Mouse (Mus musculus): ENCODE data around the gene Gimap4.

Gene Gimap4

DNA sequence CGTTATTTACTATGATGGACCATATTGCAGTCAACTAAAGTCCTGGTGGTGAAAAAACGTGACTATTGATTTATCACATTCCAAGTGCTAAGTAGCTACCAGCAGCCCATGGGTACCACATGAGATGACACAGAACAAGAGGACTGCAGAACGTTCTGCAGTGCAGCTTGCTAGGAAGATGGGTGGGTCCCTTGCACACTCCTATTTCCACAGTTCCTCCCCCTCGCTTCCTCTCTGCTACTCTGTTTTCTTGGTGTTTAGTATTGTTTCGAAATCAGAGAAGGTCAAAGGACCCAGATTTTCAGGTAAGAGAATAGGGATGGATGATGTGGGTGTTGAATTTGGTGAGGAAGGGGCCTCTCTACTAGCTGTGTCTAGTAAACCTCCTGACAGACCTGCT is at the start of gene Gimap4:
TSS of gene Gimap4 (plus strand) at position 231 of the 400 bp plus-strand sequence.
- DNase-seq = no peak

DNA sequence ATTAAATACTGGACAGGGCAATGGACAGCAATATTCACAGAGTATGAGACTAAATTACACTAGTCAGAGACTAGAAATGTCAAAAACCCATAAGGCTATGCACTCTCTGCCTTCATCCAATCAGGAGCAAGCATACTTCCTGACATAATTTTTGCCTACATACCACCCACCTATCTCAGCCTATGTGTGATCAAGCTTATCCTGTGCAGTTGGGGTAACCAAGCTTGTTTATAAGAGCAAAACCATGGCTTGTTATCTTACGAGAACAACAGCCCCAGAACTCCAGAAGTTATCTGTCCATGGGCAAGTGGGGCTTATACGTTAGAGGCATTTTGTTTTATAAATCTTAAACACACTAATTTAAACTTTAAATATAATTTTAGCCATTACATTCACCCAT is 49.2 kb upstream of the Gimap4 start:
- DNase-seq = no peak

DNA sequence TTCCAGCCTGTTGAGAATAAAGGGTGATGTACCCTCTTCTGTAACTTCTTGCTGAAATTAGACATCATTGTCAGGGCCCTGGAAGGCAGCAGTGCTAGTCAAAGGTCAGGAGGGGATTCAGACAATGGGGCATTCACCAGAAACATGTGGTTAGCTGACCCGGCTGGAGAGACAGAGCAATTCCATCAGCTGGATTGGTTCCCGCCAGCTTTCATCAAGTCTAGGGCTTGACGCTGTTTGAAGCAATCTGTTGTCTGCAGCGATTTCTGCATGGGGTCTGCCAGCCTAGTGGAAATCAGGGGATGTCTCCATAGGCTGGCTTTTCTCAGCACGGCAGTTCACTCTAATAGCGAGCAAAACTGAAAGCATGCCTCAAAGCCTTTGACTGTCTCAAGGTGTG is 47.8 kb upstream of the Gimap4 start:
- DNase-seq = no peak

DNA sequence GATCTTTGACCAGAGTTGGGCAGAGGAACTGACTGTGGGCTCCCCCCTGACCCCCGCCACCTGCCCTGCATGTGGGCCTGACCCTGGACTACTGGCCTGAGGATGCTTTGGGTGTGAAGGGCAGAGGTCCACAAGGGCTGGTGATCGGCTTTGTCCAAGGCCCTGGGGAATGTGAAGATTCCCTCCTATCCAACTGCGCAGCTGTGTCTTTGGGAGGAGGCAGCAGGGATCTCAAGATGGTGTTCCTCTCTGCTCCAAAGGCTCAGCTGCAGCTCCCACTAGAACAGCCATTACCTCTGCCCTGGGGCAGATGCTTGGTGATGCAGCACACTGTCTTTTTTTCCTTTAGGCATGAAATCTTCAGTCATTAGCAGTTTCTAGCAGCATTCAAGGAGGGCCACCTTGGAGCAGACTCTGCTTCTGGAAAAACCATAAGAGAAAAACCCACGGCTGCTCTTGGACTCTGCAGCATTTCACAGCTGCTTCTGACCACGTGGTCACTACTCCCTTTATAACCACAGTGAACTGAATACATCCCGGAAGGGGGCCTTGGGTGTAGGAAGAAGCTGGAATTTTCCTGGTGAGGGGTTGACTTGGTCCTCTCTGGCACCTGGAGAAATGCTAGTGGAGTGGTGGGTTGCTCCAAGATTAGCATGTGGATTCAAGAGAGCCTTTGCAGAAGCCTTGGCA is 46.4 kb upstream of the Gimap4 start:
- DNase-seq = no peak

DNA sequence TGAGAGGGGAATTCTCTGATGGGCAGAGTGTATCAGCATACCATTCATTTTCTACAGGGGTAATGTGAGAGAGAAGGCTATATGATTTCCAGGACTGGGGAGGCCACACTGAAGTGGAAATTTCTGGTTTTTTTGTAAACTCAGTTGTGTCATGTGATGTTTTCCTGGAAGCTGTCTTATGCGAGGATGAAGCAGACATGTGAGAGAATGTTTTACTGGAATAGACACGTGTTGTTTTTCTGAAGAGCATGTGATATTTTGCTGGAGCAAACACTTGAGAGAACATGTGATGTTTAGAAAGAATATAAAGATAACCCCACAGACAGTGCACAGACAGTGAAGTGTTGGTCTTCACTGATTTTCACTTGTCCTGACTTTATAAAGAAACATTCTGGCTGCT is 45.8 kb upstream of the Gimap4 start:
- DNase-seq = no peak

DNA sequence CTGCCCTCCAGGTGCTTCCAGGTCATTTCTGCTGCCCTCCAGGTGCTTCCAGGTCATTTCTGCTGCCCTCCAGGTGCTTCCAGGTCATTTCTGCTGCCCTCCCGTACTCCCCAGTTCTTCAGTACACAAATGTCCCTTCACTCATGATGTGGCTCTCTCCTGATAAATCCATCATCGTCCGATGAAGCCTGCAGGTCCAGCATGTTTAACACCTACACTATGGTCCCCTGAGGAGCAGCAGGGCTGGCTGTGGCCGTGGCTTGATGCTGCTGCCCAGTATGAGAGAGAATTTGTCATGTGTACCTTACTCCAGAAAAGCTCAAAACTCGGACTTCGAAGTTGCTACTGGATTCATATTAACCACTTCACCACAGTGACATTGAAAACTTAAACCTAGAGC is 43.0 kb upstream of the Gimap4 start:
- no peak for DNase-seq

DNA sequence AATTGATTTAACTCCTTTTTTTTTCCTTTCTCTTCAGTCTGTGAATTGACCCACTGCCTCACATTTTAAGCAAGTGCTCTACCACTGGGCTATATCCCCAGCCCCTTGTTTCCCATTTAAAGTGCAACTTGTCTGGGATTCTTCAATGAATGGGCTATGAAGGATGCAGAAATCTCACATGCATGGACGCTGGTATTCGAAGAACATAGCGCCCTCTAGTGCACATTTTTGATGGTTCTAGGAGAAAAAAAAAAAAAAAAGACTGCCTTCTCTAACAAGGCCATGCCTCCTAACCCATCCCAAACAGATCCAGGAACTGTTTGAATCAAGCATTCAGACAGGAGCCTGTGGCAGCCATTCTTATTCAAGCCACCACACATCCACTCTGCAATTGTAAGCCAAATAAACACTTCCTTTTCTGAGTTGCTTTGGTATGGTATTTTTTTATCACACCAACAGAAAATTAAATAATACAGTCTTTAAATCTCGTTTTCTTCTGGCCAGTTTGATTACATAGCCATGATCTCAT is 41.5 kb upstream of the Gimap4 start:
- DNase-seq = no peak

DNA sequence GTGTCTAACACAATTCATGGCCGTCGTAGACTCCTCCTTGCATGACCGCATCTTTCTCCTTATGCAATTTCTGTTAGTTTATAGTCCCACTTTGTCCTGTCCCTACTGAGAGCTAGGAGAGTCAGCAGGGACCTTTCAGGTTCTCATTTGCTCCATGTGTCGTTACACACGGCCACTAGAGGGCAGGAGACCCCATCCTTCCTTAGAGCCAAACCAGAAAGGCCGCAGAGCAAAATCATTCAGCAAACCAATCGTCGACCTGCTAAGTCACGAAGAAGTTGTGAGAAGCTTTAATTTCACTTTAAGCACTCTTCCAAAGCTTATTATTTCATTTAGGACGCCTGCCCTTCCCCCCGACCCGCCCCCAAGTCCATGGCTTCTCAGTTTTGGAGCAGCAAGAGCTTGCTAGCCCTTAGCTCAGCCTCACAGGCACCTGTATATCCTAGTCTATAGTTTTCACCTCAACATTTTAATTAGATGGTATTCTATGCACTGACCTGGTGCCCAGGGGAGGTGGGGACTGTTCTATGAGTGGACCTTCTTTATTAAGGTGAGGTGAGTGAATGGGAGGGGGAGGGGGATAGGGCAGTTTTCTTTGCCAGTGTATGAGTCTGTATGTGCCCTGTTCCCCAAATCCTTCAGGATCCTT is 38.6 kb upstream of the Gimap4 start:
- peak; percentile 45 for DNase-seq

DNA sequence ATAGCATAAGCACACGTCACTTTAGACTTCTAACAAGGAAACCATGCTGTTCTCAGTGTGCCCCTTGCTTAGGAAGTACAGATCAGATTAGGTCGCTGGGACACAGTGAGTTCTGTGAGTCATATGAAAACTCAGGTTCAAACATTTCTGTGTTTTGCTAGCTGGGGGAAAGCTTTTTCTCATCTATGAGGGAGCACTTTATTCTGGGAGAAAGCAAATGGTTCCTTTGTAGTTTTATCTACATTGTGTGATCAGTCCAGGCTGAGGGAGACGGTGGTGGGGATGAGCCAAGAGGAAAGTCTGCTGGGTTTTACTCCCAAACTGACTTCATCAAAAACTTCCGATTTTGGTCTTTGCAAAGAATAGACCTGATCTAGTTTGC is 38.0 kb upstream of the Gimap4 start:
- DNase-seq = no peak

DNA sequence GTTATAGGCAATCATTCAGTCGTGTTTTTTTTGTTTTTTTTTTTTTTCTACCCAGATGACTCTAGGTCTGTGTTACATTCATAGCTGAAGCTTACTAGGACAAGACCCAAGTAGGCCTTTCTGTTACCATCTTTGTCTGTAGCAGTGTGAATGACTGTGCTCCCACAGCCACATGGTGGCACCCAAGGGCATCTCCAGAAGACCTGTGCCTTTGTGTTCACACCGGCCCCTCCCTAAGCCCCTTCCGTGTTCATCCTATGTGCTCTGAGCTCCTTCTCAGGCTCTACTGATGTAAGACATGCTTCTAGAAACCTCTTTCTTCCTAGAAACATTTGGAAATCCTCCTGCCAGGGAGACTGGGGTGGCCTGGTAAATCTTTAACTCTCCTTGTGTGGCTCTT is 37.4 kb upstream of the Gimap4 start, which contains the start of gene Gimap8:
TSS of gene Gimap8 (plus strand) at position 240 of the 400 bp plus-strand sequence.
- no peak for DNase-seq

DNA sequence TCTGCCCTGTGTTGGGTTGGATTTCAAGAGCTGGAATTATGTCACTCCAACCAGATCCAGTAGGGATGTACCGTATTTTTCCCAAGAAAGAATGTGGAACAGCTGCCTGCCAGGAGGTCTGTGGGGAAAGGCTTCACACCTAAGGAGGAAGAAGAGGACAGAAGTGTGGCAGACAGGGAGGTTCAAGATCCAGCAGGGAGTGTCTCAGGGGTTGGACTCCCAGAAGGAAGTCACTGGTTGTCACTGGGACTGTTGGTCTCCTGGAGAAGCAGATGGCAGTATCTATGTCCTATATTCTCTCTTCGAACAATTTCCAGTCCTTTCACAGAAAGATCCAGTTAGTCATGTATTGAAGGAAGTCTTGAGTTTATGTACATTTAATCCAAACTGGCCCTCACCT is 36.7 kb upstream of the Gimap4 start:
- DNase-seq = no peak

DNA sequence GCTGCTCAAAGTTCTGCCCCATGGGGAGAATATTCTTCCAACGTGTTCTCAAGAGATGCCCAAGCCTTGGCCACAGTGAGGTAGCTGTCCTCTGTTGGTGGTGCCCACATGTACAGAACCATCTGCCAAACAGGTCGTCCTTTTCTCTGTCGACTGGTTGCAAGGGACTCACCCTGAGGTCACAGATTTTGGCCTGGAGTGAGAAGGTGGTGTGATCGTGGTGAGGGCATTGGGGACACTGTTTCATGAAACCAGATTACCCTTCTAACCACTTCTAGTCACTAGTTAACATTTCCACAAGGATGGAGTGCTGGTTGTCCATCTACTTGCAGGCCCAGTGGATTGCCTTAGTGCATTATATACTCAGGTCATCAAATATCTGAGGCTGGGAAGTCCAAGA is 35.6 kb upstream of the Gimap4 start:
- DNase-seq = no peak

DNA sequence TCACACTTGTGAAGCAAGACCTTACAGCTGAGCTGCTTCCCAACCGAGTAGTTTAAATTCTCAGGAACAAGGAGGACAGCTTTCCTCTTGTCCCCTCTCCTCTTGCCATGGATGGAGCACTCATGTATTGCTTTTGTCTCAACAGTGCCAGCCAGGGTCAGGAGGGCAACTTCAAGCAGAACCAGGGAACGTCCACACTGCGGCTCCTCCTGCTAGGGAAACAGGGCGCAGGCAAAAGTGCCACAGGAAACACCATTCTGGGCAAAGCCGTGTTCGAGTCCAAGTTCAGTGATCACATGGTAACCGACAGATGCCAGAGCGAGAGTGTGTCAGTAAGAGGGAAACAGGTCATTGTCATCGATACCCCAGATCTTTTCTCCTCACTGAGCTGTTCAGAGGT is 34.3 kb upstream of the Gimap4 start:
- DNase-seq = no peak

DNA sequence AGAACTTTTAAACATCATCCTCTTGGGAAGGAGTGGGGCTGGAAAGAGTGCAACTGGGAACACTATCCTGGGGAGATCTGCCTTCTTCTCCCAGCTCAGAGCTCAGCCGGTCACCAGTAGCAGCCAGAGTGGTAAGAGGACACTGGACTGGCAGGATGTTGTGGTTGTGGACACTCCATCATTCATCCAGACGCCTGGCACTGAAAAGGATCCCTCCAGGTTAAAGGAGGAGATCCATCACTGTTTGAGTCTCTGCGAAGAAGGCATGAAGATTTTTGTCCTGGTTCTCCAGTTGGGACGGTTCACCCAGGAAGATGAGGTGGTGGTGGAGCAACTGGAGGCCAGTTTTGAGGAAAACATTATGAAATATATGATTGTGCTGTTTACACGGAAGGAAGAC is 25.6 kb upstream of the Gimap4 start:
- DNase-seq = no peak

DNA sequence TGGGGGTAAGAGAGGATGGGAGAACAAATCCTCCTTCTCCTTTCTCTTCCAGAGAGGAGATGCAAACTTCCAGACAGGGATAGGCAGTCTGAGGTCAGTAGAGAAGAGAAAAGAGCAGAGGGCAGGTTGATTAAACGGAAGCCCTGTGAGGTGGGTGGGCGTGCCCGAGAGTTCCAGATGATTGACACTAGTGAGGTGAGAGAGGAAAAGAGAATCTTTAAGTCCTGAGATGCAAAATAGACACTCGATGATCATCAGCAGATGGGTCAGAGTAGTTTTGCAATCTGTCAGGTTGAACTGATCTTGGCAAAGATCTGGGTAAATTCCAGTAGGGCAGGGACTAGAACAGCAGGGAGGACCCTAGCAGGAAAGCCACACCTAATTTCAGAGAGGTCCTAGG is 19.6 kb upstream of the Gimap4 start:
- no peak for DNase-seq

DNA sequence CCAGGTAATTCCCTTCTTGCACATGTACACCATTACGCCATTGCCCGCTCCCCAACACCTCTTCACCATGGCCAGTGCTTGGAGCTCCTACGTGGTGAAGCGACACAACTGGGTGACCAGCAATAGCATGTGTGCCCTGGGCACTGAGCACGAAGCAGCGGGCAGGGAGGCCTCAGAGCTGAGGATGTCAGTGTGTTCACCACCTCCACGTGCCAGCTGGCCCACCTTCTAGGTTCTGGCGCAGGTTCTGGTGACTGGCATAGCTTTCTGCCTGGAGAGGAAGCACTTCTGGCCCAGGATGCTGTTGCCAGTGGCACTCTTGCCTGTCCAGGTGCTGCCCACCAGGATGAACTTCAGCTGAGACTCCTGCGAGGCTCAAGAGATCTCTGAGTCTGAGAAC is 18.9 kb upstream of the Gimap4 start:
- no peak for DNase-seq

DNA sequence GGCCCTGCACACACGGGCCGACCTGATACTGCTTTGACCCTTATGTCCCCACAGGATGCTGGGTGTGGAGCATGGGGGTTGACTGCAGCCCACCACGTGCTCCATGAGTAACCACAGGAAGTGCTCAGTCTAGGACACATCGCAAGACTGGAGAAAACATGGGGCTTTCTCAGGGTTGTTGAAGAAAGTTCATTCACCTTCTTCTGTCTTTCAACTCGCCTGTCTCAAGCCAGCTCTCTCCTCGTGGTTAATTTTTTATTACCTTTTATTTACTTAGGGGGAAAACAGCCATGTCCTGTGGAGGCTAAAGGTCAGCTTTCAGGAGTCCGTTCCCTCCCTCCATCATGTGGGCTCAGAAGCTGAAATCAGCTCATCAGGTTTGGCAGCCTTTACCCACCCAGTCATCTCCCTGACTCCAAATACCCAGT is 18.2 kb upstream of the Gimap4 start:
- DNase-seq = no peak

DNA sequence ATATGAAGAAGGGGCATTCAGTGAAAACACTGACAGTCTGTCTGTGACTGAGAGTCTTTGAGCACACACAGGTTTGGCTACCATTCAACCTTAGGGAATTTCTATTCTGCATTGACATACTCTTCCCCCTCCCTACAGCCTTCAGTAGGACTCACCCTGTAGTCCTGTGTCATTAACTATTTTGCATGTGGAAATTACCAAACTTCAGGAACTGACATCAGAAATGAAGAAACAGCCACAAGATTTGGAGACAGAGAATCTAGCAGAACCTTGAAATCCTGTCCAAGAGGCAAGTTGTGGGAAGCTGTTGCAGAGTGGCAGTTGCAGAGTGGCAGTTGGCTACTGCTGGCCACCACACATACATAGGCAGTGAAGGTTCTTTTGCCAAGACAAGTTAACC is 16.3 kb upstream of the Gimap4 start:
- no peak for DNase-seq

DNA sequence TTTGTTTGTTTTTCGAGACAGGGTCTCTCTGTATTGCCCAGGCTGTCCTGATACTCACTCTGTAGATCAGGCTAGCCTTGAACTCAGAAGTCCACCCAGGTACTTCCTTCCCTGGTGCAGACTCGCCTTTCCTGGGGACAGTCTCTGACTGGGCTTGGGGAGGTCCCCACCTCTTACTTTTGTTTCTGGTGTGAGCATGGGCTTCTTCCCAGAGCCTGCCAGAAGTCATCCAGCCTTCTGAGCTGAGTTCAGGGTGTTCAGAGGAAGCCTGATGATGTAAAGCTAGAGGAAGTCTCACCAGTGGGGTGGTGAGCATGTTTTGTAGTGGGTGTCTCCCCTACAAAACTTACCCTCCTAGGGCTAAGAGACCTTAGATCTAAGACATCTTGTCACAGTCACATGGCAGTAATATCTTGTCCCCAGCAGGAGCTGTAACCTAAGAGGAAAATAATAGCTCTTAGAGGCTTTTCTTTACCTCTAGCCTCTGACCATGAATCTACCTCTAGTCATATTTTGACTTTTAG is 14.8 kb upstream of the Gimap4 start:
- DNase-seq = no peak

DNA sequence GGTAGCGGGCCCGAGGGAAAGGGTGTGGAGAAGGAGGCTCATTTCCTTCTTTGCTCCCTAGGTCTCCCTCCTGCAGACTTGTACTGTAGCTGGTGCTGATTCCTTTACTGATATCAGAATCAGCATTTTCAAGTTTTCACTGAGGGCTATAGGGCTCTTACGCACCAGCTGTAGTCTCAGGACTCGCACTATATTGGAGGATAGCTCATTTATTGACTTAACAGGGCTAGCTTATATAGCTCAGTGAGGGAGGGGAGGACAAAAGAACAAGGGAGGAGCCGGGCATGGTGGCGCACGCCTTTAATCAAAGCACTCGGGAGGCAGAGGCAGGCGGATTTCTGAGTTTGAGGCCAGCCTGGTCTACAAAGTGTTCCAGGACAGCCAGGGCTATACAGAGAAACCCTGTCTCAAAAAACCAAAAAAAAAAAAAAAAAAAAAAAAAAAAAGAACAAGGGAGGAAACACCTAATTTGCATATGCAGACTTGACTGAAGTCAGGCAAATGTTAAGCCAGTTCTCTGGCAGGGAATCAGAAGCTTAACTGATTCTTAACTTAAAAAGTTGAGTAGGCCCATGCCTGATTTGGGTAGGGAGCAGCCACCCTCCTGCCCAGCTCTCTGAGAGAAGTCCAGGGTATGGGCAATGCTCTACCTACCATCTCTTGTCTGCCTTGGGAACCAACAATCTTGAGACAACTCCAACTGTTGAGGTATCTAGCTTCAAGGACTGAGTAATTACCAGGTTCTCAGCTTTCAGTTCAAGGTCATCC is 9.9 kb upstream of the Gimap4 start:
- DNase-seq = no peak

DNA sequence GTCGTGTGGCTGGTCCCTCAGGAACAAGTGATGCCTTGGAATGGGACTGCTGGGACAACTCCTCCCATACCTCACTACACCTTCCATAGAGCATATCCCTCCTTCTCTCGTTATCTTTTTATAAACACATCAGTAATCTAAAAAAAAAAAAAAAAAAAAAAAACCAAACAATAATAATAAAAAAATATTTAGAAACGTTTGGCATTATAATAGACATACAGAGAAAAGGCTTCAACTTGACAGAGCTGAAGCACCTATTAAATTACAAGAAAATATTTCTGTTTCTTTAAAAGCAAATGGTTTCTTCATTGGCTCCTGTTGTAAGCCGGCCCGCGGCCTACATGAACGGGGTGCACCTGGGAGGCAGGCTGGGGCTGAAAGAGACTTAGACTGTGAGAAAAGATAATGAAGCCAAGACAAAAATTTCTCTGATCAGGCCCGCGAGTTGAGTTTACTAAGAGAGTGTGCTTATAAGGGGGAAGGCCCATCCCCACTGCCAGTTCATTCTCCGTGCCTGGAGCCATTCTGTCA is 8.9 kb upstream of the Gimap4 start:
- no peak for DNase-seq

DNA sequence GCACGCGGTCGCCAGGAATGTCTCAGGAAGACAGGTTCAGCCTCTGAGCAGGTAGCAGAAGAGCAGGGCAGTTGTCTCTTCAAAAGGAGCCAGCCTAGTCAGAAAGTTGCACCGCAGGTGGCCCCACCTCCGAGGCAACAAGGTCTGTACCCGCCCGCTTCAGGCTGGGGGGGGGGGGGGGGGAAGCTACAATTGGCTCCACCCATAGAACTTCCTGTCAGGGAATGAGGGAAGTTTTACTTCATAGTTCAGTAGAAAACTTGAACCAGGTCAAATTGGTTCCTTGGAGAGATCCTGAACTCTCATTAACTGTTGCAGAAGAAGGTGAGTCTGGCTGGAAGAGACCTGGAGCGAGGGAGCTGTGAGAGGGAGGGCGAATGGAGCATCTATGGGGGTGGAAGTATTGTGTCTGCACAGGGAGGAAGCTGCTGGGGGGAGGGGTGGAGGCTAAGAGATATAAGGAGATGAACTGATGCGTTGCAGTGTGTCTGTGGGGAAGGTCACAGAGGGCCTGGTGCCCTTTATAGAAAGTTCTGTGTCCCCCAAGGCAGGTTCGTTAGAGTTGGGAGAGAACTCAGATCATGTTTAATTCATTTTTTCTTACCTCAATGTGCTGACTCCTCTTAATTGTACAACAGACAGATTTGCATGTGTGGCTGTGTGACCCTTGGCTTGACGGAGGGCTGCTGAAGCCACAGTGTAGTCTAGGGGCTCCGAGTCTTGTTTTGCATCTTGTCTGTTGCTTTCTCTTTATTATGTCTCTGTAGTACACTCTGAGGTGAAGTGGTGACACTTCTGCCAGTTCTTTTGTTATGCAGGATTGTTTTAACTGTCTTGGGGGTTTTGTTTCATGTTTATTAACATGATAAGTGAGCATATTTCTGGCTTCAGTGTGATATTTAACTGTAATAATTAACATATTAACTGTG is 8.2 kb upstream of the Gimap4 start, which contains the start of gene Gimap9:
TSS of gene Gimap9 (plus strand) at position 199 of the 929 bp plus-strand sequence.
- no peak for DNase-seq

All from cerebellum, adult 9-11 months (tissue).